Mouse (Mus musculus) limb, embryonic 15.5 days (tissue): ENCODE results near the gene Pkd1l1. TPM values are rescaled to one million over a fixed set of nuclear protein-coding genes. Genes with fewer than 3 reads are reported as not detected.

Source experiments
- ATAC-seq: fragments of 200-750 bp; cut with Nextera tagmentation; 2 replicates; pipeline ENCODE4 v1.8.0; 2017; ENCODE audit warnings: low read depth, moderate TSS enrichment; ENCODE audit not compliant: insufficient number of reproducible peaks, low FRiP score, low TSS enrichment
- H3K27ac ChIP-seq: fragments of 300-500 bp; sonication (generic); 2 replicates; pipeline ENCODE4 v1.5.1; 2015; ENCODE audit warnings: moderate library complexity, mild to moderate bottlenecking, inconsistent platforms
- H3K27me3 ChIP-seq: fragments of 300-500 bp; sonication (generic); 2 replicates; pipeline ENCODE4 v1.6.1; 2015; ENCODE audit warnings: inconsistent platforms
- H3K36me3 ChIP-seq: fragments of 300-500 bp; sonication (generic); 2 replicates; pipeline ENCODE4 v1.6.1; 2015; ENCODE audit warnings: inconsistent platforms
- H3K4me1 ChIP-seq: fragments of 300-500 bp; sonication (generic); 2 replicates; pipeline ENCODE4 v1.6.1; 2015; ENCODE audit warnings: inconsistent platforms
- H3K4me2 ChIP-seq: fragments of 300-500 bp; sonication (generic); 2 replicates; pipeline ENCODE4 v1.6.1; 2015; ENCODE audit warnings: mild to moderate bottlenecking, inconsistent platforms
- H3K4me3 ChIP-seq: fragments of 300-500 bp; sonication (generic); 2 replicates; pipeline ENCODE4 v1.5.1; 2015; ENCODE audit warnings: mild to moderate bottlenecking, inconsistent platforms
- H3K9ac ChIP-seq: fragments of 300-500 bp; sonication (generic); 2 replicates; pipeline ENCODE4 v1.6.1; 2015; ENCODE audit warnings: inconsistent platforms
- H3K9me3 ChIP-seq: fragments of 300-500 bp; sonication (generic); 2 replicates; pipeline ENCODE4 v1.6.1; 2016; ENCODE audit warnings: inconsistent platforms
- WGBS: fragments of 180-500 bp; shearing (Covaris S2); methylation state at CpG from one replicate; pipeline ENCODE4 v1.1.7; 2015; 5-methylcytosine and 5-hydroxymethylcytosine counted together
- polyA plus RNA-seq: library from polyadenylated mRNA; unstranded; fragments of >200 nt; fragmentation: Nextera tagmentation; extraction: Ambion mirVana; gene quantifications from 2 replicates; pipeline ENCODE4 v1.2.1, GENCODE M21; 2015

Pkd1l1 gene
- polyA plus RNA-seq, 1 experiment from 2014 or later: 0.08 TPM

DNA sequence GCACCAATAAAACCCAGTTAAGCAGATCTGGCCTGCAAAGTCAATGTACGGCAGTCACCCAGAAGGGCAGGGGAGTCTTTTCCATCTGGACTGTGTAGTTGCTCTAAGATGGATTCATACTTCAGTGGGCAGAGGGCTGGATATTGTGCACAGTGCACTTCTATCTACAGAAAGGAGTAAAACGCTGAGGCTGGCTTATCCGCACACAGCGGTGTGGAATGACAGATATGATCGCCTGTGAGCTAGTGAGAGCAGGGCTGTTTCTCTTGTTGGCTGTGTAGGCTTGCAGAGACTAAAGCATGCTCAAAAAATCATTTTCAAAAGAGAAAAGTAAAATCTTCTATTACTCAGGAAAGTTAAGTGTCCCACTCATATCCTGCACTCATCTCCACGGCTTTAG is 973 bp downstream of the Pkd1l1 start:
- WGBS: 84% methylated on average over 6 of the region's 6 CpGs

DNA sequence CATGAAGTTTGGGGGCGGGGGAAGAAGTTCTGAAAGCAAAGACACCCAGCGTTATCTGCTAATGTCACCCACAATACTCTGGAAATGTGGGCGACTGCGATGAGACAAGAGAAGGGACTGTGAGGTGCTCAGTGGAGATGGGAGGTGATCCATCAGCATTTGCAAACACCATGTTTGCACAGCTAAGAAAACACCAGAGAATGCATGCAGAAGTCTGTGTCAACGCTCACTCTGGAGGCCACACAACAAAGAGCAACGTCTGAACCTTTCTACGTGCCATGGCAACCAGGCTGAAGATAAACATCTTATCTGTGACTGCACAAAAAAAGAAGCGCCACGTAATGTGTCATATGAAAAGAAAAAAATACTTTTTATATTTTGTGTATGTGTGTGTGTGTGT is 2.6 kb downstream of the Pkd1l1 start:
- Histone ChIP-seq H3K27ac (no peak overlapping the region), H3K4me1 (peaks cover 2% of the 10 kb centered on the region; the same call in 1 of the 2 replicates), H3K27me3 (no peaks in the 10 kb centered on the region), H3K36me3 (no peaks in the 10 kb centered on the region), H3K9ac (no peak overlapping the region), H3K4me3 (no peak overlapping the region), H3K9me3 (no peaks in the 10 kb centered on the region), H3K4me2 (no peak overlapping the region)
- no peak for ATAC-seq
- WGBS: 77% methylated on average over 9 of the region's 9 CpGs

More for the DNA sequence above, 973 bp downstream of the Pkd1l1 start:
- Histone ChIP-seq H3K9me3 (no peaks in the 10 kb centered on the region), H3K9ac (no peak overlapping the region), H3K4me2 (no peak overlapping the region), H3K27ac (no peak overlapping the region), H3K27me3 (no peaks in the 10 kb centered on the region), H3K4me1 (peaks cover 3% of the 10 kb centered on the region; the same call in 1 of the 2 replicates), H3K36me3 (no peaks in the 10 kb centered on the region), H3K4me3 (no peak overlapping the region)
- ATAC-seq: no peak

DNA sequence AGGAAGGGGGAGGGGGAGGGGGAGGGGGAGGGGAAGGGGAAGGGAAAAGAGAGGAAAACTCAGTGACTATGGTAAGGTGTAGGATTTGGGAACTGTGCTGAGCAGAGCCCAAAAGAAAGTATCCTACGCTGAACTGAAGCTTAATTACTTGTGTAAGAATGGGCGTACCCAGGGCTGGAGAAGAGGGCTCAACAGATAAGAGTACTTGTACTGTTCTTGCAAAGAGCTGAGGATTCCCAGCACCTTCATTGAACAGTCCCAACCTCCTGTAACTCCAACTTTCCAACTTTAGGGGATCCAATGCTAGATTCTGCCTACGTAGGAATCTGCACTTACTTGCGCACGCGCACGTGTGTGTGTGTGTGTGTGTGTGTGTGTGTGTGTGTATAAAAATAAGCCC is 5.0 kb downstream of the Pkd1l1 start:
- H3K27ac ChIP-seq: no peak overlapping the region
- ATAC-seq: no peak
- 95% methylated on average over 7 of the region's 7 CpGs for WGBS

DNA sequence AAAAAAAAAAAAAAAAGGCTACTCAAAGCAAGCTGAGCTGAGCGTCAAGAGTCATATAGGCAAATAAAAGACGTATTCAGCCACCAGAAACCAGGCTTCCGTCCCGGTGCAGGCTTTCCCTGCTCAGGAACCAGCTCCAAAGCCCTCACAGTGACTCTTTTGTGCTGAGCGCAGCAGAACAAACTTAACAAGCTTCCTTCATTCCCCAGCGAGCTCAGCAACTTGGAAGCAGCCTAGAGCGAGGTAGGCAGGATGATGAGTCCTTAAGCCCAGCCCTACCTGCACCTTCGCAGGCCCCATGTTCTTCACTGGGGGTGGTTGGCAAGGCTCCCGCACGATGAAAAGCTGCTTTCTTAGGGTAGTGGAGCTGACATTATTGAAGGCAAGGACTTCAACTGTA is 14.5 kb downstream of the Pkd1l1 start:
- H3K27ac ChIP-seq: peak overlapping the region; percentile 83
- H3K4me2 ChIP-seq: no peak overlapping the region
- WGBS: 30% methylated on average over 10 of the region's 10 CpGs
- no peak overlapping the region for H3K9ac ChIP-seq
- no peaks in the 10 kb centered on the region for H3K36me3 ChIP-seq
- ATAC-seq: peak; percentile 81
- H3K27me3 ChIP-seq: no peaks in the 10 kb centered on the region
- no peak overlapping the region for H3K4me3 ChIP-seq
- H3K4me1 ChIP-seq: peaks cover 10% of the 10 kb centered on the region
- H3K9me3 ChIP-seq: no peaks in the 10 kb centered on the region

More for the DNA sequence above, 5.0 kb downstream of the Pkd1l1 start:
- no peak overlapping the region for H3K9ac ChIP-seq
- no peaks in the 10 kb centered on the region for H3K9me3 ChIP-seq
- H3K27me3 ChIP-seq: no peaks in the 10 kb centered on the region
- H3K4me1 ChIP-seq: no peaks in the 10 kb centered on the region
- no peak overlapping the region for H3K4me2 ChIP-seq
- no peak overlapping the region for H3K4me3 ChIP-seq
- no peaks in the 10 kb centered on the region for H3K36me3 ChIP-seq

DNA sequence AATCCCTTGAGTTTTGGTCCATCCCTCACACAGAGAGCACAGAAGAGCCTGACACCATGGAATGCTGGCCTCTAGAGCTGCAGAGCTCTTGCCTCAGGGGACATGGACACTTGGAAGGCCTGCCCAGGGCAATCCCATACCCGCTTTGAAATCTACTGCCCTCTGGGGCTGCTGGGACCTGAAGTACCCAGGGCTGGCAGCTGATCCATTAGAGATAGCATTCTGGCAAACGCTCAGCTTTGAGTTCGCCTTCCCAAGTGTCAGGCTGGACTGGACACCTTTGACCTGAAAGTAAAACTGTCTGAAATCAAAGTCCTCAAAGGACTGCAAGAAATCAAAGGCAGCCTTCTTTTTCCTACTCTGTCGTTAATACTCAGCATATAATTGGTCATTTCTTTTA is 15.0 kb downstream of the Pkd1l1 start:
- ATAC-seq: no peak
- Histone ChIP-seq H3K4me3 (no peak overlapping the region), H3K9ac (no peak overlapping the region), H3K36me3 (no peaks in the 10 kb centered on the region), H3K9me3 (no peaks in the 10 kb centered on the region), H3K27me3 (no peaks in the 10 kb centered on the region), H3K4me1 (peaks cover 10% of the 10 kb centered on the region), H3K27ac (peak overlapping the region; percentile 83), H3K4me2 (no peak overlapping the region)
- 38% methylated on average over 4 of the region's 4 CpGs for WGBS

DNA sequence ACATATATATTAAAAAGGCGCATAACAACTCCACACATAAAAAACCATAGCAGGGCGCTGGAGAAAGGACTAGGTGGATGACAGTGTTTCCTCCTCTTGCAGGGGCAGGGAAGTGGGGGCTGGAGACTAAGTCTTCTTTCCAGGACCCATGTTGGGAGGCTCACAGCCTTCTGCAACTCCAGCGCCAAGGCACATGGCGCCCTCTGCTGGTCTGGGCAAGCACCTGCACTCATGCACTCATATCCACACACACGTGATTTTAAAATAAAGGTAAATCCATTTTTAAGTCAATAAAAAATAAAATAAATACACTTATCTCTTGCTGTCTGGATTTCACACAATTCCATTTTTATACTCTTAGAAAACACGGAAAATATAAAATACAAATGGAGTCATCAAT is 16.0 kb downstream of the Pkd1l1 start:
- Histone ChIP-seq H3K27me3 (no peaks in the 10 kb centered on the region), H3K4me3 (no peak overlapping the region), H3K4me1 (peaks cover 10% of the 10 kb centered on the region), H3K27ac (no peak overlapping the region), H3K4me2 (no peak overlapping the region), H3K9me3 (no peaks in the 10 kb centered on the region), H3K36me3 (no peaks in the 10 kb centered on the region), H3K9ac (no peak overlapping the region)
- ATAC-seq: no peak
- 68% methylated on average over 6 of the region's 6 CpGs for WGBS

DNA sequence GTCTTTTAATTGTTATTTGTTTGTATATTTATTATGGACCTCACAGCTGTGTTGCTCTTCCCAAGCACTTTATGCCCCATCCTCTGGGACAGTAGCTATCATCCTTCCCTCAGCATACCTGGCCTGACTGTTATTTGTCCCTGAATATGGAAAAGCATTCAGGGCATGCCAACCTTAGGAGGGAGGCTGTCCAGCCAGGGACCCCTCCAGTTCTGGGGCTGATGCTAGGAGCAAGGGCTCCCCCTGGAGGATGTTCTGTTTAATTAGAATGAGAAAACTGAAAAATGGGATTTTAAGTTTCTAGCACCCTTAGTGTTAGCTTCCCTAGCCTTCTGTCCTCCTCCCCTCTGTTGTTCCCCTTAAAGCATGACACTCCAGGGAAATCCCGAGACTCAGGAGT is 17.4 kb downstream of the Pkd1l1 start:
- no peak for ATAC-seq
- H3K27ac ChIP-seq: no peak overlapping the region
- no peaks in the 10 kb centered on the region for H3K9me3 ChIP-seq
- H3K4me3 ChIP-seq: no peak overlapping the region
- no peak overlapping the region for H3K9ac ChIP-seq
- H3K36me3 ChIP-seq: no peaks in the 10 kb centered on the region
- H3K4me1 ChIP-seq: peaks cover 10% of the 10 kb centered on the region
- H3K27me3 ChIP-seq: no peaks in the 10 kb centered on the region
- WGBS: 3% methylated on average over 1 of the region's 1 CpGs
- H3K4me2 ChIP-seq: no peak overlapping the region

DNA sequence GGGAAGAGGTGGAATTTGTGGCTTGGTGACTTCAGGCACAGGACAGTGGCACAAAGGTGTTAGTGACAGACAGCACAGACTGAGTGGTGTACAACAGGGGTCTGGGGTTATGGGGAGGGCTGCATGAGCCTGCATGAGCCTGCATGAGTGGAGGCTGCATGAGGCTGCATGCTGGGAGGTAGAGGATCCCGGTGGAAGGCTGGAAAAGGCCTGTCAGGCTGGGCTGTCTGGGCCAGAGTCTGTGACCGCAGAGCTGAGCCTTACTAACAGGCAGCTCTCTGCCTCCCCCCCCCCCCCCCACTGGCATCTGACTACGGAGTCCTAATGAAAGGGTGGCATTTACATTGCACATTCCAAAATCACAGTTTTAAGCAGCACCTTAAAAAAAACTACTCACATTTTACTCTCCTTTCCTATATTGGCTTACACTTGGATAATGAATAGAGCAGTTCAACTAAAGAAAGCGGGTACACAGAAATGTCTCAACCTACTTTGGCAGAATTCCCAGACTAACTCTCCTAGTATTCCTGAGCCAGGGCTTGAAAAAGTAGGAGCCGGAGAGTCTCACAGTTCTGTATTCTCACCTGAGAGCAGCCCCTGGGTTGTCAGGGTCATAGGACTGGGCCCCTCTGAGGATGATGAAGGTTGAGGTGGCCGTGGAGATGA is 23.2 kb downstream of the Pkd1l1 start:
- no peaks in the 10 kb centered on the region for H3K36me3 ChIP-seq
- H3K4me2 ChIP-seq: no peak overlapping the region
- peaks cover 9% of the 10 kb centered on the region; the same call in 1 of the 2 replicates for H3K4me1 ChIP-seq
- no peaks in the 10 kb centered on the region for H3K9me3 ChIP-seq
- no peak overlapping the region for H3K9ac ChIP-seq
- 32% methylated on average over 6 of the region's 6 CpGs for WGBS
- H3K27me3 ChIP-seq: no peaks in the 10 kb centered on the region
- H3K27ac ChIP-seq: peak overlapping the region; percentile 83
- peak; percentile 75 for ATAC-seq
- no peak overlapping the region for H3K4me3 ChIP-seq

DNA sequence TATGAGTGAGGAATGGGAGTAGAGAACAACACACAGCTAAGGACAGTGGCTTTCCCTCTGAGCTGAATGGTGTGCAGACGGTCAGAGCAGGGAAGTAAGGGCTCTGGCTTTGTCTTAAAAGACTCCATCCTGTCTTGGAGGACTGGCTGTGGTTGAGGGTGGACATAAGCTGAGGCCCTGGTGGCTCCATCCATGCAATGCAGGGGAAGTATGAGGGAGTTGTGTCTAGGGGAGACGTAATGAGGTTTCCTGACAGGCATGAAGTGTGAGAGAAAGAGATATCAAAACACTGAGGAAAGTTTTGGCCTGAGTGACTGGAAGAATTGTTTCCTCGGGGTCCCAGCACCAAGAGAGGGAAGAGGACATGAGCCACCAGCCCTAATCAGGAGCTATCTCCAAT is 24.2 kb downstream of the Pkd1l1 start:
- H3K9ac ChIP-seq: no peak overlapping the region

DNA sequence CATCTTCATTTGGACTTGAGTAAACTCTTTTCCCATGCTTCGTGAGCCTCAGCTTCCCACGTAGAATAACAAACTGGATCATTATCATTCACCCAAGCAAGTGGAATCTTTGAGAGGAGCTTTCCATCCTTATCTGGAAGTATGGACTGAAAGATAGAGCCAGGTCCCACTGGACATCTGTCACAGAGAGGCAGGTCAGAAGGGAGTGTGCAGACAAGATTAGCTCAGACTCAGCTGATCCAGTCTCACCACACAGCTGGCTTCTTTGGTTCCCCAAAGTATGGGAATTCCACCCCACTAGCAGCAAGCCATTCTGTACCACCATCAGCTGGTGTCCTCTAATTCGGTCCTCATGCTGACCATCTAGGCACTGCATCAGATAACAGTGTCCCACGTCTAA is 29.0 kb downstream of the Pkd1l1 start:
- no peaks in the 10 kb centered on the region for H3K27me3 ChIP-seq
- WGBS: 77% methylated on average over 4 of the region's 4 CpGs
- no peak for ATAC-seq

More for the DNA sequence above, 24.2 kb downstream of the Pkd1l1 start:
- Histone ChIP-seq H3K36me3 (no peaks in the 10 kb centered on the region), H3K27me3 (no peaks in the 10 kb centered on the region), H3K27ac (peak overlapping the region; percentile 83), H3K4me3 (no peak overlapping the region), H3K9me3 (no peaks in the 10 kb centered on the region), H3K4me1 (peaks cover 9% of the 10 kb centered on the region; the same call in 1 of the 2 replicates), H3K4me2 (no peak overlapping the region)
- WGBS: 69% methylated on average over 3 of the region's 3 CpGs
- ATAC-seq: no peak

DNA sequence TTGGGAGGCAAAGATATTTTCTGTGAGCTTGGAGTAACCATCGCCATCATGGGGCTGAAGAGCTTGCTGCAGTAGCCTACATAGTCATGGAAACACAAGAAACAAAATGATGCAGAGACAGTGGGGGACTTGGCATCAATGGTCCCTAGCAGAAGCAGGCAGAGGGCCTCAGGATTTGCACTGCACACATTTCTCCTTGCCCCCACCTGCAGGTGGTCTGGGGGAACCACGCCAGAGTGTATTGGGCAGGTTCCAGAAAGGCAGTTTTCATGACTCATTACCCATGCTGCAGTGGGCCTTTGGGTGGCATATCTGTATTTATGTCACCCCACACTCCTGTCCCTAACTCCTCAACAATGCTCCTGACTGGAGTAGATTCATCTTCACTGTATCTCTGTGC is 30.6 kb downstream of the Pkd1l1 start:
- 54% methylated on average over 2 of the region's 2 CpGs for WGBS
- ATAC-seq: no peak
- no peak overlapping the region for H3K4me3 ChIP-seq

More for the DNA sequence above, 29.0 kb downstream of the Pkd1l1 start:
- Histone ChIP-seq H3K9ac (no peak overlapping the region), H3K4me1 (no peaks in the 10 kb centered on the region), H3K4me3 (no peak overlapping the region), H3K36me3 (no peaks in the 10 kb centered on the region), H3K4me2 (no peak overlapping the region), H3K27ac (no peak overlapping the region), H3K9me3 (no peaks in the 10 kb centered on the region)

DNA sequence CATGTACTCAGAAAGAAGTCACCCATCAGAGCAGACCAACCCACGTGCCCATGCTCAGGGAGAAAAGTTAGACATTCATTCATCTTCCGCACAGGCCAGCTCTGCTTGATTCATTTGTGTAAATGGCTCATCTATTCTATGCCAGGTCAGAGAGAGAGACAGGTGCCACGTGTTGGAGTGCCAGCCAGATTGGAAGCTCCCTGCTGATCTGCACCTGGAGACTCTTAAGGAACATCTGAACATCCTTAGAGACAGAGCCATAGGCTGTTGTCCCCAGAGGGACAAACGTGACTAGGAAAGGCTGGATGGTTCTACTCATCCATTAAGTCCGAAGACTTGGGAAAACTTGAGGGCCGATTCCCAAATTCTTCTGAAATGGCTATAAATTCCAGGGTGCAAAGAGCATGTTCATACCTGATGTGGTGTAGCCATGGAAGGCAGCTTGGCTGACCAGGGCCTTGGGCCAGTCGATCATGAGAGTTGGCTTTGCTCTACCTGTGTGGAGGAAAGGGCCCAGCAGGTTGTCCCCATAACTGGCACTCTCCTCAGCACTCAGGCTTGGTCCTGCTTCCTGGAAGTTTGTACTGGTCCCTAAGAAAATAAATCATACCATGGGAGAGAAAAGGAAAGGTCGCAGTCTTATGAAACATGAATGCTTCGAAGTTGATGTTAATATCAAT is 36.5 kb downstream of the Pkd1l1 start:
- Histone ChIP-seq H3K27ac (no peak overlapping the region), H3K9ac (no peak overlapping the region), H3K4me2 (no peak overlapping the region), H3K4me1 (no peaks in the 10 kb centered on the region), H3K27me3 (no peaks in the 10 kb centered on the region), H3K9me3 (no peaks in the 10 kb centered on the region), H3K36me3 (no peaks in the 10 kb centered on the region), H3K4me3 (no peak overlapping the region)
- no peak for ATAC-seq
- 83% methylated on average over 9 of the region's 9 CpGs for WGBS

More for the DNA sequence above, 30.6 kb downstream of the Pkd1l1 start:
- Histone ChIP-seq H3K4me1 (no peaks in the 10 kb centered on the region), H3K9ac (no peak overlapping the region), H3K27ac (no peak overlapping the region), H3K27me3 (no peaks in the 10 kb centered on the region), H3K36me3 (no peaks in the 10 kb centered on the region), H3K4me2 (no peak overlapping the region), H3K9me3 (no peaks in the 10 kb centered on the region)
